Mouse (Mus musculus) limb, embryonic 12.5 days (tissue): ENCODE data around the gene Ckap2l. TPM values are rescaled to one million over a fixed set of nuclear protein-coding genes. Genes with fewer than 3 reads are reported as not detected.

Experiments
- ATAC-seq: fragments of 200-750 bp; cut with Nextera tagmentation; 2 replicates; pipeline ENCODE4 v1.8.0; 2017; ENCODE audit warnings: low read depth, moderate TSS enrichment; ENCODE audit not compliant: insufficient number of reproducible peaks, insufficient read depth, low FRiP score, low TSS enrichment
- H3K27ac ChIP-seq: fragments of 300-500 bp; sonication (generic); 2 replicates; pipeline ENCODE4 v1.5.1; 2016; ENCODE audit warnings: mild to moderate bottlenecking, moderate library complexity
- H3K27me3 ChIP-seq: fragments of 300-500 bp; sonication (generic); 2 replicates; pipeline ENCODE4 v1.6.1; 2016; ENCODE audit warnings: mild to moderate bottlenecking, moderate library complexity
- H3K36me3 ChIP-seq: fragments of 300-500 bp; sonication (generic); 2 replicates; pipeline ENCODE4 v1.6.1; 2016; ENCODE audit warnings: mild to moderate bottlenecking, moderate library complexity
- H3K4me1 ChIP-seq: fragments of 300-500 bp; sonication (generic); replicated peaks from 2 replicates; pipeline ENCODE4 v1.6.1; 2016
- H3K4me2 ChIP-seq: fragments of 300-500 bp; sonication (generic); 2 replicates; pipeline ENCODE4 v1.6.1; 2016; ENCODE audit warnings: mild to moderate bottlenecking, moderate library complexity
- H3K4me3 ChIP-seq: fragments of 300-500 bp; sonication (generic); replicated peaks from 2 replicates; pipeline ENCODE4 v1.5.1; 2016; ENCODE audit warnings: mild to moderate bottlenecking
- H3K9ac ChIP-seq: fragments of 300-500 bp; sonication (generic); replicated peaks from 2 replicates; pipeline ENCODE4 v1.6.1; 2016; ENCODE audit warnings: mild to moderate bottlenecking, moderate library complexity
- H3K9me3 ChIP-seq: fragments of 300-500 bp; sonication (generic); 2 replicates; pipeline ENCODE4 v1.6.1; 2016; ENCODE audit warnings: mild to moderate bottlenecking, moderate library complexity
- WGBS: fragments of 180-500 bp; shearing (Covaris S2); methylation state at CpG from one replicate; pipeline ENCODE4 v1.1.7; 2016; 5-methylcytosine and 5-hydroxymethylcytosine counted together
- polyA plus RNA-seq: library from polyadenylated mRNA; unstranded; fragments of >200 nt; fragmentation: Nextera tagmentation; extraction: Ambion mirVana; gene quantifications from 2 replicates; pipeline ENCODE4 v1.2.1, GENCODE M21; 2016

Gene Ckap2l
- polyA plus RNA-seq, 1 experiment from 2014 or later, result 39.0 TPM

DNA sequence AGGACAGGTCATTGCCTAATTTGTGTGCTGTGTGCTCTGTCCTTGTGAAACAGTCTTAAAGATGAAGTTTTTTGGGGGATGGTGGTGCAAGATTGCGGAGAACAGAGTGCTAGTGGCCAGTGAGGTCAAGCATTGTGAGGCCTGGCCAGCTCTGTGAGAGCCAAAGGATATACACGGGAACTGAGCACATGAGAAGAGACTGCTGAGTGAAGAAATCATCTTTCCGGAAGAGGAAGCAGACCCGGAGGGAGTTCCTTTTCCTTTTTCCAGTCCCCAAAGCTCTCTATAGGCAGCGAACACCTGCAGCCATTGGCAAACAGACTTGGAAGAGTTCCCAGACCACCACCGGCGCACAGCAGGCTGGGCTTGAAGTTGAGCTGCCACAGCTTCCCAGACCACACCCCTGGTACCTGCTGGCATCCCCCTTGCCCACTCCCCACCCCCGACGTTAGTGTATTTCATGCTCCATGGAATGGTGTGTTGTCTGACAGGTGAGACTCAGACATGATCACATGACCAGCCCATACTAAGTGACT is 75.8 kb downstream of the Ckap2l start:
- Histone ChIP-seq H3K27me3 (no peaks in the 10 kb centered on the region), H3K36me3 (no peaks in the 10 kb centered on the region), H3K4me1 (peaks cover 7% of the 10 kb centered on the region; the same call in 1 of the 2 replicates), H3K9me3 (no peaks in the 10 kb centered on the region), H3K4me2 (no peak overlapping the region), H3K27ac (no peak overlapping the region), H3K4me3 (no peak overlapping the region), H3K9ac (no peak overlapping the region)
- no peak for ATAC-seq
- WGBS, result 76% methylated on average over 9 of the region's 9 CpGs

DNA sequence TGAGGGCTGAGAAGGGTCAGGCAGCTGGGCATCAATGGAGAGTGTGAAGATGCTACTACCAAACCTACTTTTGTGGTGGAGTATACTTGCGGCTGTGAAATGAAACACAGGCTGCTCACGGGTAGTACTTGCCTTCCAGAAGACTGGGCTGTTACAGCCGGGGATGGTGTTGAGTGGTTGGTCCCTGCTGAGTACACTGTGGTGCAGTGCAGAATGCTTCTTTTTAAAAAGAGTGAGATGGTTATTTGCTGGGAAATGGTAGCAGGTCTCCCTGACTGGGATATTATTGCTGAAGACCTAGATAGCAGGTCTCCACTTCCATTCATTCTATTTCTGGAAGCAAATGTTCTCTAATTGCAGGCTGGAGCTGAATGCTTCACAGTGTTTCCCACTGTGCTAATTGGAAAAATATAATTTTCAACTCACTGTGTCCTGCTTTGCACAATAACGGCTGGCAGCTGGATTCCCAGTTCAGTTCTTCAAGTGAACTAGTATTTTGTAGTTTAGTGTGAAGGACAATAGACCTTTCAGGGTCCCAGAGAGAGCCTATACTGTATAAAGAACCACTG is 78.4 kb downstream of the Ckap2l start:
- no peak for ATAC-seq

More for the DNA sequence above, 78.4 kb downstream of the Ckap2l start:
- no peak overlapping the region for H3K4me2 ChIP-seq
- H3K27me3 ChIP-seq, result no peaks in the 10 kb centered on the region
- H3K27ac ChIP-seq, result no peak overlapping the region
- H3K4me3 ChIP-seq, result no peak overlapping the region
- H3K4me1 ChIP-seq, result peaks cover 7% of the 10 kb centered on the region; the same call in 1 of the 2 replicates
- no peaks in the 10 kb centered on the region for H3K9me3 ChIP-seq
- H3K9ac ChIP-seq, result no peak overlapping the region
- WGBS, result 77% methylated on average over 4 of the region's 4 CpGs
- H3K36me3 ChIP-seq, result no peaks in the 10 kb centered on the region

Other genes with a start within 250 kb of the Ckap2l start
- 0.06 and 0.17 TPM in 2 replicates for gene Vinac1, start 249.0 kb downstream of the Ckap2l start, polyA plus RNA-seq
- gene Ttl, start 231.3 kb downstream of the Ckap2l start, polyA plus RNA-seq, result 18.2 and 20.0 TPM in 2 replicates
- gene Polr1b, start 196.2 kb downstream of the Ckap2l start, polyA plus RNA-seq, result 33.0 and 36.3 TPM in 2 replicates
- 29.4 and 29.8 TPM in 2 replicates for gene Chchd5, start 167.5 kb downstream of the Ckap2l start, polyA plus RNA-seq
- 43.9 and 46.9 TPM in 2 replicates for gene Slc20a1, start 98.4 kb downstream of the Ckap2l start, polyA plus RNA-seq
- 0.12 TPM in 1 of 2 replicates, not detected in the other for gene Il1a, start 12.8 kb upstream of the Ckap2l start, polyA plus RNA-seq
- gene Il1b, start 73.9 kb upstream of the Ckap2l start, polyA plus RNA-seq, result not detected in 2 replicates
- not detected in 2 replicates for gene F830045P16Rik, start 239.4 kb upstream of the Ckap2l start, polyA plus RNA-seq